Mouse (Mus musculus) heart, embryonic 16.5 days (tissue): ENCODE results near the gene Ppp1r1a. TPM values are rescaled to one million over a fixed set of nuclear protein-coding genes. Genes with fewer than 3 reads are reported as not detected.

Source experiments
- ATAC-seq: fragments of 200-750 bp; cut with Nextera tagmentation; replicated peaks from 2 replicates; pipeline ENCODE4 v1.8.0; 2017; ENCODE audit warnings: moderate number of reproducible peaks; ENCODE audit not compliant: insufficient read depth, low FRiP score; ENCODE audit errors: extremely low read depth
- H3K27ac ChIP-seq: fragments of 300-500 bp; sonication (generic); 2 replicates; pipeline ENCODE4 v1.5.1; 2014; ENCODE audit warnings: mild to moderate bottlenecking, low read length, control low read depth, moderate library complexity
- H3K27me3 ChIP-seq: fragments of 300-500 bp; sonication (generic); 2 replicates; pipeline ENCODE4 v1.6.1; 2014; ENCODE audit warnings: low read length, mixed read lengths; ENCODE audit not compliant: control insufficient read depth, insufficient read depth
- H3K36me3 ChIP-seq: fragments of 300-500 bp; sonication (generic); 2 replicates; pipeline ENCODE4 v1.6.1; 2014; ENCODE audit not compliant: control insufficient read depth, insufficient read depth
- H3K4me1 ChIP-seq: fragments of 300-500 bp; sonication (generic); 2 replicates; pipeline ENCODE4 v1.6.1; 2014; ENCODE audit warnings: low read length, mixed read lengths; ENCODE audit not compliant: control insufficient read depth, insufficient read depth
- H3K4me2 ChIP-seq: fragments of 300-500 bp; sonication (generic); 2 replicates; pipeline ENCODE4 v1.6.1; 2014; ENCODE audit warnings: low read depth, mild to moderate bottlenecking, control low read depth, low read length
- H3K4me3 ChIP-seq: fragments of 300-500 bp; sonication (generic); 2 replicates; pipeline ENCODE4 v1.5.1; 2014; ENCODE audit warnings: mild to moderate bottlenecking, control low read depth, low read length
- H3K9ac ChIP-seq: fragments of 300-500 bp; sonication (generic); 2 replicates; pipeline ENCODE4 v1.6.1; 2014; ENCODE audit warnings: low read length, control low read depth
- H3K9me3 ChIP-seq: fragments of 300-500 bp; sonication (generic); replicated peaks from 2 replicates; pipeline ENCODE4 v1.6.1; 2016; ENCODE audit warnings: low read length; ENCODE audit not compliant: control insufficient read depth
- WGBS: fragments of 180-500 bp; shearing (Covaris S2); extraction: QIAGEN DNeasy Blood & Tissue Kit; methylation state at CpG from one replicate; pipeline ENCODE4 v1.1.7; 2014; 5-methylcytosine and 5-hydroxymethylcytosine counted together
- polyA plus RNA-seq: library from polyadenylated mRNA; unstranded; fragments of >200 nt; fragmentation: Nextera tagmentation; extraction: Ambion mirVana; gene quantifications from 2 replicates; pipeline ENCODE4 v1.2.1, GENCODE M21; 2015

Ppp1r1a gene
- polyA plus RNA-seq, 1 experiment from 2014 or later = 52.7 TPM

DNA sequence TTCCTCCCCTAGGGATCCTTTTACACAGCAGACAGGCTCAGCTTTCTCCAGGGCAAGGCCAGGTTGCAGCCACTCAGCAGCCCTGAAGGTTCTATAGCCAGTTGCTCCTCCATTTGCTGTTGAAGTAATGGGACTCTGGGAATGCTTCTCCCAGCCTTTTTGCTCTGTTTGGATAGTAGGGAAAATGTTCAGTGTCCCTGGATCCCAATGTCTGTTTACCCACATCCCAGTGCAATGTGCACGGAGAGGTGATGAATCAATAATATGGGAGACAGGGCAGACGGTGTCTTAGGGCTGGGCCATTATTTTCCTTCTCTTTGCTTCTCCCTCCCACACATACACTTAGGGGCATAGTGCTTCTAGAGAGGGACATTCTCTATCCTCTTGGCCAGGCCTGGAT, 1.5 kb upstream of the Ppp1r1a start:
- Histone ChIP-seq H3K4me3 (no peak overlapping the region), H3K9ac (no peak overlapping the region), H3K4me2 (no peak overlapping the region), H3K4me1 (peaks cover 7% of the 10 kb centered on the region), H3K27ac (no peak overlapping the region), H3K27me3 (peaks cover 9% of the 10 kb centered on the region), H3K9me3 (no peaks in the 10 kb centered on the region), H3K36me3 (no peaks in the 10 kb centered on the region)
- no peak for ATAC-seq
- WGBS = 62% methylated on average over 2 of the region's 2 CpGs

DNA sequence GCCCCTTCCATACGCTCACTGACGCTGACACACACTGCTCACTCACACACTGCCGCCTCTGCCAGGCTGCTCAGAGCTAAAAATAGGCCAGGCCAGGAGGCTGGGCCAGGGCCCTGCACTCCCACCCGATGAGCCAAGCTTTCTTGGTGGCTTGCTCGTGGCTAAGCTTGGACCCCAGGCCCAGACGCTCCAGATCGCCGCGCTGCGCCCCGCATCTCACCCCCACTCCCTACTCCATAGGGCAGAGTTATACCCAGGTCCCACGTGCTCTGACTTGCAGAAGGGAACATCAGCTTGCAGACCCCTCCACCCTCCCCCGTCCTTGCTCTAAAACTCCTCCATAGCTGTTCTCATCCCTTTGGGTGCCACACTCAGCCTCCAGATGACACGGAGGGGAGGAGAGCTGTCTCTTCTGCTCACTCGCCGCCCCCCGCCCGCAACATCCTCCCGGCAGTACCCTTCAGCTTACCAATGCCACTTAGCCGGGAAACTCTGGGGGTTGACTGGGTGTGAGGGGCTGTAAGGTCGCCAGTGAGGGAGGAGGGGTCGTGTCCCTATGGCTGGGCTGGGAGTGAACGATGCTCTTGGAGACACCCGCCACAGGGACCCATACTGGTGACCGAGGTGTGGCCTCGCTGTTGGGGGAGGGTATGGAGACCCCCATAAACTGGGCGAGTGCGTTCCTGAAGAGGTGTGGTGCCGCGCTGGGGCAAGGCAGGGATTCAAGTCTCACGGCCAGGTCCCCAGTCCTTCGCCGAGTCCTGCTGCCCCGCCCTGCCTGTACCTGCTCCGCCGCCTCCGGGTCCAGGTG, 587 bp downstream of the Ppp1r1a start:
- ATAC-seq = peak; percentile 79
- H3K4me2 ChIP-seq = peak overlapping the region; percentile 77
- WGBS = under 1% methylated on average over 37 of the region's 37 CpGs
- H3K9ac ChIP-seq = peak overlapping the region; percentile 73
- peaks cover 7% of the 10 kb centered on the region for H3K4me1 ChIP-seq
- peaks cover 9% of the 10 kb centered on the region for H3K27me3 ChIP-seq
- peak overlapping the region; percentile 85 for H3K27ac ChIP-seq
- no peaks in the 10 kb centered on the region for H3K36me3 ChIP-seq
- peak overlapping the region; percentile 61 for H3K4me3 ChIP-seq
- H3K9me3 ChIP-seq = no peaks in the 10 kb centered on the region

DNA sequence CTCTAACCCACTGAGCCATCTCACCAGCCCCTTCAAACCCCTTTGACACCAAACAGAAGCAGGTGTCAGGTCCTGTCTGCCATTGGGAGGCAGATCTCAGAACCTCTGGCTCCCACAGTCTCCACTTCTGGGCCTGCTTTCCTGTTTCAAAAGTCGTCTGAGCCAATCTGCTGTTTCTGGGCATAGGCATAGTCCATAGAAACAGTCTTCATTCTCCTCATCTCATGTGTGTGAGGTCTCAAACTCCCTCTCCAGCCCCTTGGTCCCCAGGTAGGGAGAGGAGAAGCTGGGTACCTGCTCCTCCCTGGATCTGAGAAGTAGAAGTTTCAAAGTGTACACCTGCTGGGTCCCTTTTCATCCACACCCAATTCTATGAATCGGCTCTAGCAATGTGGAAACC, 1.3 kb downstream of the Ppp1r1a start:
- Histone ChIP-seq H3K9ac (peak overlapping the region; percentile 45), H3K4me2 (peak overlapping the region; percentile 77), H3K9me3 (no peaks in the 10 kb centered on the region), H3K4me3 (peak overlapping the region; percentile 61), H3K36me3 (no peaks in the 10 kb centered on the region), H3K27me3 (peaks cover 9% of the 10 kb centered on the region), H3K4me1 (peaks cover 7% of the 10 kb centered on the region), H3K27ac (peak overlapping the region; percentile 85)
- no peak for ATAC-seq
- 23% methylated on average over 2 of the region's 2 CpGs for WGBS

DNA sequence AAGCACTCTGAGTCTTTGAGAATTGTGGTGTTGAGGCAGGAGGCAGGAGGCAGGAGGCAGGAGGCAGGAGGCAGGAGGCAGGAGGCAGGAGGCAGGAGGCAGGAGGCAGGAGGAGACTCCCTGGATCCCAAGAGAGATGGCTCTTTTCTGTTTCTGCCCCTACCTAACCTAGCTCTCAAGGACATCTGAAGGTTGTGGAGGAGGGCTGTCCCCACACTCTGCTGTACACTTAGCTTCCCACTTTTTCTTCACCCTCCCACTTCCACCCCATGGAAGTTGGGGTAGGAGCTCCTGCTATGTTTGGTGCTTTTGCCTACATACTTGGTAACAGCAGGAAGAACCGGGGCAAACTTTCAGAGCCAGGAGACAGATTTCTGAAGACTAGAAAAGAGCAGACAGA, 2.0 kb downstream of the Ppp1r1a start:
- H3K36me3 ChIP-seq = no peaks in the 10 kb centered on the region
- no peak overlapping the region for H3K27ac ChIP-seq
- H3K4me3 ChIP-seq = no peak overlapping the region
- H3K4me1 ChIP-seq = peaks cover 7% of the 10 kb centered on the region
- WGBS = 60% methylated on average over 1 of the region's 1 CpGs
- H3K9ac ChIP-seq = no peak overlapping the region
- H3K27me3 ChIP-seq = peaks cover 9% of the 10 kb centered on the region
- ATAC-seq = no peak
- H3K9me3 ChIP-seq = no peaks in the 10 kb centered on the region
- H3K4me2 ChIP-seq = no peak overlapping the region

DNA sequence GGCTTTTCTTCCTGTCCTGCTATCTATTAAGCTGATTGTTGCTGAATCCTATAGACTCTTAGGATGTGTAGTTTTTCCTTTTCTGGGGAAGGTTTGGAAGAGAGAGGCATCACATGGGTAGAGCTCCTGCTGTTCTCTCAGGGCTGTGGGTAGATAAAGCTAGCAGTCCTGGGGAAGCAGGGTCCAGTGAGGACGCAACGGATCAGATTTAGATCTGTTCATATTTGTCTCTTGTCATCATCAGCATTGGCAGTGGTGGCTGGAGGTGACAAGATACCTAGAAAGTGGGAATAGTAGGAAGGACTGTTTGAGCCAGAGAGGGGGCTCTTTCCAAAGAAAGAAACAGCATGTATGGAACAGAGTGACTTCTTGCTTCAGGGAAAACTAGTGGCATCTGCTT, 2.8 kb downstream of the Ppp1r1a start:
- H3K4me2 ChIP-seq = no peak overlapping the region
- H3K4me1 ChIP-seq = peaks cover 7% of the 10 kb centered on the region
- H3K9ac ChIP-seq = no peak overlapping the region
- no peaks in the 10 kb centered on the region for H3K9me3 ChIP-seq
- WGBS = 62% methylated on average over 2 of the region's 2 CpGs
- H3K4me3 ChIP-seq = no peak overlapping the region
- H3K27me3 ChIP-seq = peaks cover 9% of the 10 kb centered on the region
- H3K27ac ChIP-seq = no peak overlapping the region
- H3K36me3 ChIP-seq = no peaks in the 10 kb centered on the region
- ATAC-seq = no peak

DNA sequence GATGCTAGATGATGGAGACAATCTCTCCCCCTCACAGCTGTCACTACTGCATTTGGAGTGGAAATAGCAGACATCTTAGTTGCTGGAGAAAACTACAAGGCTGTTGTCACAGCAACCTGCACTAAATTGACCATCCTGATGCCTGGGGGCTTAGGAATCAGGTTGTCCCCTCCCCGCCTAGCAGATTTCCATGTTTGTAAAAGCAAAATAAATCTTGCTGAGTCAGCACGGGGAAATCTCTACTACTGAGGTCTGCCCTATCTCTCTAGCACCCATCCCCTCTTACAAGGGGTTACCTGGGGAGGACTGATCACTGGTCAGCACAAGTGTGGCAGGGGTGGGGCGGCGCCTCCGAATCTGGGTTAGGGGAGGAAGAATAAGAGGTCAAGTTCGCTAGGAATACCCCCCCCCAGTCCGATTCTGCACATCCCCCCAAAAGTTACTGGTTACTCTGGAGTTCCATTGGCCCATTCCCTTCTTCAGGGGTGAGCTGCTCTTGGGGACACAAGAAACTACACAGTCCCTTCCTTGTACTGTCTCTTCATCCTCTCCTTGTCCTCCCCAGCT, 3.7 kb downstream of the Ppp1r1a start:
- Histone ChIP-seq H3K9ac (no peak overlapping the region), H3K9me3 (no peaks in the 10 kb centered on the region), H3K27me3 (peaks cover 8% of the 10 kb centered on the region), H3K4me3 (no peak overlapping the region), H3K4me2 (no peak overlapping the region), H3K36me3 (no peaks in the 10 kb centered on the region), H3K27ac (no peak overlapping the region), H3K4me1 (peaks cover 7% of the 10 kb centered on the region)
- no peak for ATAC-seq
- WGBS = 87% methylated on average over 7 of the region's 7 CpGs

DNA sequence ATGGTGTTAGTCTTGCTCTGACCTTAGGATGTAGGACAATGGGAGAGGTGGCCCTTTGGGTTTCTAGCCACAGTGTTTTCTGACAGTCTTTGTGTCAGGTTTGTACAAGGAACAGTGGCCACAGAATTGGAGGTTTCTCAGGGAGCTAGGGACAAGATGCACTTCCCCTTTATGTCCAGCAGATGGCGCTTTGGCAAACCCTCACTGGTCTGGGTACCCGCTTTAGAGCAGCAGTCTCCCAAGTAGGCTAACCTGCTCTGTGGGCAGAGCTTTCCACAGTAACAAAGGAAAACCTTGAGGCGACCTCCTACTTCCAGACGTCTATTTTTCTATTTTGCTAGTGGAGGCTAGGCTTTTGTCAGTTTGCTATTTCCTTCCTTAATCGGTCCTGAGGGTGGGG, 7.4 kb downstream of the Ppp1r1a start:
- no peak overlapping the region for H3K9ac ChIP-seq
- no peaks in the 10 kb centered on the region for H3K9me3 ChIP-seq
- no peak overlapping the region for H3K4me3 ChIP-seq
- H3K36me3 ChIP-seq = no peaks in the 10 kb centered on the region
- no peak for ATAC-seq
- H3K27ac ChIP-seq = no peak overlapping the region
- 8% methylated on average over 5 of the region's 5 CpGs for WGBS
- H3K27me3 ChIP-seq = peaks cover 2% of the 10 kb centered on the region; the same call in 1 of the 2 replicates
- H3K4me2 ChIP-seq = no peak overlapping the region
- no peaks in the 10 kb centered on the region for H3K4me1 ChIP-seq

DNA sequence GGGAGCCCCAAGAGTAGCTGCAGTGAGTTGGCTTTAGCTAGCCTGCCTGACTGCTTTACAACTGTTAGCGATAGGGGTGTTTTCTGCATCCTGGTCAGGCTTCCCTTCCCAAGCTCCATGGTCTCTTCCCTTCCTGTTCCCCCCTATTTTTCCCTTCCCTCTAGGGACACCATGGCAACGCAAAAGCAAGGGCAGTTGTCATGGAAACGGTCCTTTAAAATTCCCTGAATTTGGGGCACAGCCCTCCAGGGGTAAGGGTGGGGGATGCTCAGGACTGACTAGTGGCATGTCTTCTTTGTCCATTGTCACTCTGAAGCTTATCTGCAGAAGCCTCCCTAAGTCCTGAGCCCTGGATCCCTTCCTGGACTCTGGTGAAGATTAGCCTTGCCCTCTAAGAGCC, 14.6 kb downstream of the Ppp1r1a start:
- H3K4me1 ChIP-seq = no peaks in the 10 kb centered on the region
- H3K27ac ChIP-seq = no peak overlapping the region
- no peak overlapping the region for H3K9ac ChIP-seq
- ATAC-seq = no peak
- no peak overlapping the region for H3K4me2 ChIP-seq
- no peaks in the 10 kb centered on the region for H3K36me3 ChIP-seq
- 64% methylated on average over 3 of the region's 3 CpGs for WGBS
- H3K4me3 ChIP-seq = no peak overlapping the region
- no peaks in the 10 kb centered on the region for H3K27me3 ChIP-seq
- H3K9me3 ChIP-seq = no peaks in the 10 kb centered on the region

DNA sequence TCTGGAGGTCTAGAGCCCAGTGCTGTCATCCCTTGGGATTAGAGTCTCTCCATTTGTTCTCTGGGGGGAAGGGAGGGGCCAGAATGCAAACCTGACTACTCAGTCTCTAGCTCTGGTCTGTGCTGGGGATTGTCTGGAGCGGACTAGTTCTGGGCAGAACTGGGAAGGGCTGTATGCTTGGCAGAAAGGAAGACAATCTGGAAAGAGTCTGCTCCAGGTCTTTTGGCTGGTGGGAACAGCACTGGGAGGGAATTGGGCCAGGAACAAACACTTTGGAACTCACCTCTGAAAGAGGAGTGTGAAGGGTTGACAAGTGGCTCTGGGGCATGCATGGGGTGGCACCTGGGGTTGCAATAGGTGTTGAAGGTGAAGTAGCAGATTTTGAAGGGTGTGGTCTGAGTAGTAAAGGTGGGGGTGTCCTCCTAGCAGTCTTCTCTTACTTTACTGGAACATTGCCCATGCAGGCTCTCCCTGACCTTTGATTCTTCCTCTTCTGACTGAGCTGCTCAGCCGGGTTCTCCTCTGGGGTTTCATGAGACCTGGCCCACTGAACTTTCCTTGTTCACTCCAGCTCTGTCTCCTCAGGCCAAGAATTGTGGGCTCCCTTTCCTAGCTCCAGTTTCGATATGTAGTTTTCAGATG, 15.2 kb downstream of the Ppp1r1a start:
- Histone ChIP-seq H3K27me3 (no peaks in the 10 kb centered on the region), H3K36me3 (no peaks in the 10 kb centered on the region), H3K9ac (no peak overlapping the region), H3K4me2 (no peak overlapping the region), H3K9me3 (no peaks in the 10 kb centered on the region), H3K4me1 (no peaks in the 10 kb centered on the region), H3K4me3 (no peak overlapping the region), H3K27ac (no peak overlapping the region)
- WGBS = 66% methylated on average over 3 of the region's 3 CpGs
- no peak for ATAC-seq
